Mouse (Mus musculus) liver, adult 2 months (tissue): ENCODE measurements around the gene Xpr1.

ENCODE experiments used
- CTCF ChIP-seq: fragments of 200-500 bp; IDR thresholded peaks from 2 replicates; pipeline ENCODE4 v1.5.1; 2011; ENCODE audit warnings: low read depth, low read length, control low read depth
- POLR2A ChIP-seq: fragments of 200-500 bp; IDR thresholded peaks from 2 replicates; pipeline ENCODE4 v1.6.1; 2011; ENCODE audit warnings: low read length, control low read depth; ENCODE audit not compliant: insufficient read depth; ENCODE audit errors: extremely low read depth

GRCm38 (mm10) chr1:155425285-155425684, 8.1 kb upstream of the Xpr1 start:
- TF ChIP-seq CTCF: no peak
- TF ChIP-seq POLR2A: no peak
